Mouse (Mus musculus) ES-Bruce4 (cell line): ENCODE results near the gene Fut8.

Source experiments
- CTCF ChIP-seq: IDR thresholded peaks from one replicate; pipeline ENCODE4 v1.8.1; 2011; ENCODE audit warnings: low read depth, low read length
- EP300 ChIP-seq: IDR thresholded peaks from 2 replicates; pipeline ENCODE4 v1.6.1; 2011; ENCODE audit warnings: low read depth, low read length; ENCODE audit not compliant: insufficient read depth

- TF ChIP-seq CTCF = no peak
- no peak for TF ChIP-seq EP300
These were observed 45.2 kb upstream of the Fut8 start for GRCm38 (mm10) chr12:77192714-77193113.
